Mouse (Mus musculus): ENCODE results near the gene Gm45785. TPM values are rescaled to one million over a fixed set of nuclear protein-coding genes. Genes with fewer than 3 reads are reported as not detected.

The Gm45785 gene
- total RNA-seq, 1 experiment from 2014 or later: not detected

GRCm38 (mm10) chr7:140836243-140837115, 19.7 kb downstream of the Gm45785 start:
- ATAC-seq (ENCODE audit: extremely low read depth, insufficient number of reproducible peaks, low FRiP score, poor library complexity, severe bottlenecking): no peak

- no peak for ATAC-seq (ENCODE audit: extremely low read depth, insufficient number of reproducible peaks, low FRiP score, poor library complexity, severe bottlenecking)
Measured at GRCm38 (mm10) chr7:140835758-140836087, 20.4 kb downstream of the Gm45785 start.

GRCm38 (mm10) chr7:140834968-140835757, 21.0 kb downstream of the Gm45785 start, which contains the start of gene Urah:
Gene Urah (plus strand): TSS chr7:140835018.
- no peak for ATAC-seq (ENCODE audit: extremely low read depth, insufficient number of reproducible peaks, low FRiP score, poor library complexity, severe bottlenecking)

- ATAC-seq (ENCODE audit: extremely low read depth, insufficient number of reproducible peaks, low FRiP score, poor library complexity, severe bottlenecking): no peak
Measured at GRCm38 (mm10) chr7:140833341-140833740, 22.8 kb downstream of the Gm45785 start.

- ATAC-seq (ENCODE audit: extremely low read depth, insufficient number of reproducible peaks, low FRiP score, poor library complexity, severe bottlenecking): no peak
Measured at GRCm38 (mm10) chr7:140831447-140831846, 24.7 kb downstream of the Gm45785 start.

GRCm38 (mm10) chr7:140828171-140828881, 27.8 kb downstream of the Gm45785 start:
- no peak for ATAC-seq (ENCODE audit: extremely low read depth, insufficient number of reproducible peaks, low FRiP score, poor library complexity, severe bottlenecking)

GRCm38 (mm10) chr7:140822731-140823130, 33.4 kb downstream of the Gm45785 start:
- ATAC-seq (ENCODE audit: extremely low read depth, insufficient number of reproducible peaks, low FRiP score, poor library complexity, severe bottlenecking): no peak

GRCm38 (mm10) chr7:140821653-140822329, 34.3 kb downstream of the Gm45785 start, which contains the start of gene Zfp941:
Gene Zfp941 (minus strand): TSS chr7:140822178.
- ATAC-seq (ENCODE audit: extremely low read depth, insufficient number of reproducible peaks, low FRiP score, poor library complexity, severe bottlenecking): no peak

- ATAC-seq (ENCODE audit: extremely low read depth, insufficient number of reproducible peaks, low FRiP score, poor library complexity, severe bottlenecking): no peak
Measured at GRCm38 (mm10) chr7:140821305-140821652, 34.9 kb downstream of the Gm45785 start.

GRCm38 (mm10) chr7:140820173-140820572, 36.0 kb downstream of the Gm45785 start:
- ATAC-seq (ENCODE audit: extremely low read depth, insufficient number of reproducible peaks, low FRiP score, poor library complexity, severe bottlenecking): no peak

GRCm38 (mm10) chr7:140812850-140813249, 43.3 kb downstream of the Gm45785 start:
- ATAC-seq (ENCODE audit: extremely low read depth, insufficient number of reproducible peaks, low FRiP score, poor library complexity, severe bottlenecking): no peak

GRCm38 (mm10) chr7:140811714-140812113, 44.4 kb downstream of the Gm45785 start:
- no peak for ATAC-seq (ENCODE audit: extremely low read depth, insufficient number of reproducible peaks, low FRiP score, poor library complexity, severe bottlenecking)

- ATAC-seq (ENCODE audit: extremely low read depth, insufficient number of reproducible peaks, low FRiP score, poor library complexity, severe bottlenecking): no peak
Measured at GRCm38 (mm10) chr7:140810496-140810895, 45.6 kb downstream of the Gm45785 start.

GRCm38 (mm10) chr7:140805704-140806103, 50.4 kb downstream of the Gm45785 start:
- ATAC-seq (ENCODE audit: extremely low read depth, insufficient number of reproducible peaks, low FRiP score, poor library complexity, severe bottlenecking): no peak

- no peak for ATAC-seq (ENCODE audit: extremely low read depth, insufficient number of reproducible peaks, low FRiP score, poor library complexity, severe bottlenecking)
Measured at GRCm38 (mm10) chr7:140802629-140803028, 53.5 kb downstream of the Gm45785 start.

- ATAC-seq (ENCODE audit: extremely low read depth, insufficient number of reproducible peaks, low FRiP score, poor library complexity, severe bottlenecking): no peak
Measured at GRCm38 (mm10) chr7:140798212-140798611, 57.9 kb downstream of the Gm45785 start.

- ATAC-seq (ENCODE audit: extremely low read depth, insufficient number of reproducible peaks, low FRiP score, poor library complexity, severe bottlenecking): no peak
Measured at GRCm38 (mm10) chr7:140797619-140798018, 58.5 kb downstream of the Gm45785 start.

- ATAC-seq (ENCODE audit: extremely low read depth, insufficient number of reproducible peaks, low FRiP score, poor library complexity, severe bottlenecking): no peak
Measured at GRCm38 (mm10) chr7:140793541-140793940, 62.6 kb downstream of the Gm45785 start.

- ATAC-seq (ENCODE audit: extremely low read depth, insufficient number of reproducible peaks, low FRiP score, poor library complexity, severe bottlenecking): no peak
Measured at GRCm38 (mm10) chr7:140788053-140788435, 68.1 kb downstream of the Gm45785 start.
